Mouse (Mus musculus): ENCODE data around the gene Rufy4.

DNA sequence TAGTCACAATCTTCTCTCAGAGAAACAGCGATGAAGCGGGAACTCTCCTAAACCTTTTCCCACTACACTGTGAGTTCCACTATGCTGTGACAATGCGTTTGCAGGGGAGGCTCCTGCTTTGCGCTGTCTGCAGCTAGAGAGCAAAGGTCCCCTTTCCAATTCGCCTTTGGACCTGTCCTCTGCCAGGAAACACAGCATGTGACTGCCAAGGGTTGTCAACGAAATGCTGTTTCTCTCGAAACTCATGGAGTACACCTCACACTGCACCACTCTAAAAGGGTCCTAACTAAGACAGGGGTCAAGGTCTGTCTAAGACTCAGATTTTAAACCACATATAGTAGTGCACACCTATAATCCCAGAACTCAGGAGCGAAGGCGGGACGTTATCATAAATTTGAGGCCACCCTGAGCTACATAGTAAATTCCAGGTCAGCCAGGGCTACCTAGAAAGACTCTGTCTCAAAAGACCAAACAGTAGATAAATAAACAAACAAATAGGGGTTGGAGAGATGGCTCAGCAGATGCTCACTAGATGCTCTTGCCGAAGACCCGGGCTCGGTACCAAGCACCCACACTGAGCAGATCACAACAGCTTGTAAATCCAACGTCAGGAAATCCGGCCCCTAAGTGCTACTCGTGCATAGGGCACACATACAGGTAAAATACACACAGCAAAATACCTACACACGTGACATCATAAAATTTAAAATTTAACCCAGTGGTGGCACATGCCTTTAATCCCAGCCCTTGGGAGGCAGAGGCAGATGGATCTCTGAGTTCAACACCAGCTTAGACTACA is 71.5 kb downstream of the Rufy4 start:
- TF ChIP-seq POLR2A (IDR thresholded peaks at IDR 0.05; ENCODE audit: insufficient read depth, low read depth, low read length) (no peak), CTCF (IDR thresholded peaks at IDR 0.05; ENCODE audit: insufficient read depth, low read depth, low read length) (no peak)

Data from olfactory bulb, adult 2 months (tissue).